Mouse (Mus musculus) spleen, adult 2 months (tissue): Measurements from ENCODE around the gene Dgkz.

Source experiments
- CTCF ChIP-seq: fragments of 200-500 bp; IDR thresholded peaks from 2 replicates; pipeline ENCODE4 v1.5.1; 2011; ENCODE audit warnings: mild to moderate bottlenecking, inconsistent platforms; ENCODE audit not compliant: insufficient read depth, insufficient read length, insufficient replicate concordance; ENCODE audit errors: extremely low read depth
- POLR2A ChIP-seq: fragments of 200-500 bp; IDR thresholded peaks from 2 replicates; pipeline ENCODE4 v1.6.1; 2011; ENCODE audit warnings: low read depth, low read length, inconsistent platforms

GRCm38 (mm10) chr2:91921790-91922570 lies 53.7 kb downstream of the Dgkz start:
- TF ChIP-seq CTCF (no peak), POLR2A (no peak)
